Mouse (Mus musculus) liver, adult 2 months (tissue): ENCODE measurements around the gene Naxd.

Source experiments
- CTCF ChIP-seq: fragments of 200-500 bp; IDR thresholded peaks from 2 replicates; pipeline ENCODE4 v1.5.1; 2011; ENCODE audit warnings: low read depth, low read length, control low read depth
- POLR2A ChIP-seq: fragments of 200-500 bp; IDR thresholded peaks from 2 replicates; pipeline ENCODE4 v1.6.1; 2011; ENCODE audit warnings: low read length, control low read depth; ENCODE audit not compliant: insufficient read depth; ENCODE audit errors: extremely low read depth

DNA sequence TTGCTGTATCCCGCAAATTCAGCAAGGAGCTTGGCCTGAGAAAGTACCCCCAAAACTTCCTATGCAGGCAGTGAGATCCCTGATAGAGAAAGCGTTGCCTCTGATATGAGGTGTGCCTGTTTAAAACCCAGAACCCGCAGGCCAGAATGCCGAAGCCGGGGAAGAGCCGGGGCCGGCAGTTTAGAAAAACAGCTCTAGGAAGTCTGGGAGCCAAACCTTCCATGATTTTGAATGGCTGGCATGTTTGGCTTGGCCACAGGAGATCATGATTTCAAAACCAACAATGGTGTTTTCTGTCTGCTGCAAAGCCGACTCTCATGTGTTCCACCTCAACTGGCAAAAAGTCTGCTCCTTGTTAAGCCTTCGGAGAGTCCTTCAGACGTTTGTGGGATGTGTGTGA is 55.1 kb downstream of the Naxd start:
- TF ChIP-seq CTCF (no peak), POLR2A (no peak)
